Mouse (Mus musculus) forebrain, embryonic 10.5 days (tissue): ENCODE data around the gene Dab2ip. TPM values are rescaled to one million over a fixed set of nuclear protein-coding genes. Genes with fewer than 3 reads are reported as not detected.

Experiments used
- DNase-seq: peaks from one replicate; pipeline ENCODE4 v3.0.0-alpha.2; 2017; ENCODE audit warnings: low spot score; ENCODE audit errors: extremely low spot score
- H3K27ac ChIP-seq: fragments of 300-500 bp; sonication (generic); 2 replicates; pipeline ENCODE4 v1.5.1; 2016; ENCODE audit warnings: mild to moderate bottlenecking
- H3K27me3 ChIP-seq: fragments of 300-500 bp; sonication (generic); 2 replicates; pipeline ENCODE4 v1.6.1; 2016; ENCODE audit warnings: mild to moderate bottlenecking; ENCODE audit not compliant: poor library complexity, severe bottlenecking
- H3K36me3 ChIP-seq: fragments of 300-500 bp; sonication (generic); replicated peaks from 2 replicates; pipeline ENCODE4 v1.6.1; 2016; ENCODE audit warnings: mild to moderate bottlenecking, moderate library complexity
- H3K4me1 ChIP-seq: fragments of 300-500 bp; sonication (generic); 2 replicates; pipeline ENCODE4 v1.6.1; 2016
- H3K4me3 ChIP-seq: fragments of 300-500 bp; sonication (generic); 2 replicates; pipeline ENCODE4 v1.5.1; 2016; ENCODE audit warnings: mild to moderate bottlenecking, moderate library complexity
- H3K9me3 ChIP-seq: fragments of 300-500 bp; sonication (generic); 2 replicates; pipeline ENCODE4 v1.6.1; 2016; ENCODE audit warnings: mild to moderate bottlenecking, moderate library complexity
- WGBS: fragments of 180-500 bp; shearing (Covaris S2); methylation state at CpG from one replicate; pipeline ENCODE4 v1.1.7; 2016; 5-methylcytosine and 5-hydroxymethylcytosine counted together
- polyA plus RNA-seq: library from polyadenylated mRNA; unstranded; fragments of >200 nt; fragmentation: Nextera tagmentation; extraction: Ambion mirVana; gene quantifications from 2 replicates; pipeline ENCODE4 v1.2.1, GENCODE M21; 2016

Dab2ip gene
- polyA plus RNA-seq, 1 experiment from 2014 or later, result 22.0 TPM

DNA sequence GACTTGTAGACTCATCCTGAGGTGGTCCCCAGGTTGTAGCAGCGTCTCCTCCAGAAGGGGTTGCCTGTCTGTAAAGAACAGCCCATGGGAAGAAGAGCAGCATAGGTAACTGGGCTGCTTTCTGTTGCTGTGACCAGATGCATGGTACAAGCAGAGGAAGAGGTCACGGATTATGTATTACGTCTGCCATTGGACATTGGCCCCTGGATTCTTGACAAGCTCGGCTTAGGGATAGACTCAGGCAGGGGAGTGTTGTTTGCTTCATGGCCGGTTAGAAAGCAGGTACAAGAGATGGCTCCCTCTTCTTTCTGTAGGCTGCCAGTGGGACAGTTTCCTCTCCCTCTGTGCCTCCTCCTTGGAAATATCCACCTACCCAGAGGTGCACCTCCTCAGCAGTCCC, 130.5 kb downstream of the Dab2ip start:
- no peak for DNase-seq
- no peak overlapping the region for H3K27ac ChIP-seq
- peaks cover 9% of the 10 kb centered on the region for H3K36me3 ChIP-seq
- H3K9me3 ChIP-seq, result no peaks in the 10 kb centered on the region
- H3K4me3 ChIP-seq, result no peak overlapping the region
- H3K27me3 ChIP-seq, result no peaks in the 10 kb centered on the region
- 87% methylated on average over 5 of the region's 5 CpGs for WGBS
- peaks cover 95% of the 10 kb centered on the region for H3K4me1 ChIP-seq

DNA sequence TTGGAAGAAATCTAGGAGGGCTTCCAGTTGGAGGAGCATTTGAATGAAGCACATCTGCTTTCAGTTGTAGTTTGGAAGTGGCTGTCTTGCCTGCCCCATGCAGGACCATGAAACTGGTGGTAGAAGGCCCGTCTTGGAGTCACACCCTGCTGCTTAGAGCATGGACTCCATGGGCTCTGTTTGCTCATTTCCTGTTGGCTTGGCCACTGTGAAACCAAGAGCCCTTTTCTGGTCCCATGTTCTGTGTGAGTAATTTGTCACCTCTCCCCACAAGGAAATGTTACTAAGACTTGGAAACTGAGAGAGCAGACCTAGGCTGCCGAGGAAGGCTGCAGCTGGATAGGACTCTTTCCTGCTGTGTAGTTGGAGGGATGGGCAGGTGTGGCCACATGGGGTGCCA, 131.8 kb downstream of the Dab2ip start:
- no peak for DNase-seq
- WGBS, result 91% methylated on average over 2 of the region's 2 CpGs
- Histone ChIP-seq H3K27ac (peak overlapping the region; percentile 85), H3K36me3 (peaks cover 9% of the 10 kb centered on the region), H3K27me3 (no peaks in the 10 kb centered on the region), H3K9me3 (no peaks in the 10 kb centered on the region), H3K4me3 (no peak overlapping the region), H3K4me1 (peaks cover 95% of the 10 kb centered on the region)

GRCm38 (mm10) chr2:35691257-35692049, 133.4 kb downstream of the Dab2ip start:
- Histone ChIP-seq H3K27ac (peak overlapping the region; percentile 85), H3K4me3 (peak overlapping the region; percentile 28), H3K4me1 (peaks cover 98% of the 10 kb centered on the region), H3K27me3 (no peaks in the 10 kb centered on the region), H3K36me3 (peaks cover 1% of the 10 kb centered on the region; the same call in 1 of the 2 replicates), H3K9me3 (no peaks in the 10 kb centered on the region)
- DNase-seq, result peak; percentile 69
- whole genome bisulfite sequencing, result 14% methylated on average over 7 of the region's 7 CpGs

DNA sequence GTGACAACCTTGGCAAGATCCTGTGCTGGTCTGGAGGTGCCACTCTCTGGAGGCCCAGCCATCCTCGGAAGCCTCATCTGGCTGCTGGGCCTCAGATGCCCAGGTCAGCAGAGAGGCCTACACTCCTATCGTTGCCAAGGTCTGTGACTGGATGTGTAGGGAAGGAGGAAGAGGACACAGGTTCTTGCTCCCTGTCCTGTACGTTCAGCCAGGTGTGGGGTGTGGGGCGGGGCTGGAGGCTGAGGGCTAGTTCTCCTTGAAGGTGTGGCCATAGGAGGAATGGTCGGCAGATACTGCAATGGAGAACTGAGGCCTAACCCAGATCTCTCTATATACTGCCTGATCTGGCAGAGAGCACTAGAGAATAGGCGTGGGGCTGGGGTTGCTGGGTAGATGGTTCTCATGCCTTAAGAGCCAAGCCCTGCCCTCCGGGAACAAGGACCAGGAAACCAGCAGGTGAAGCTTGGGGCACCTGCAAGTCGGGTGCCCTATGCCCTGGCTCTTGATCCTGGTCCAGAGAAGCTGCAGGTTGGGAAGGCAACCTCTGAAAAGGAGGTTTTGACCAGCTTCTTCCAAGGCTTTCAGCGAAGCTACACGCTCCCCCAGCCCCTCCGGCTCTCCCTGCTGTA, 134.3 kb downstream of the Dab2ip start:
- H3K27ac ChIP-seq, result peak overlapping the region; percentile 85
- no peaks in the 10 kb centered on the region; the same call in 1 of the 2 replicates for H3K36me3 ChIP-seq
- H3K27me3 ChIP-seq, result no peaks in the 10 kb centered on the region
- WGBS, result 88% methylated on average over 11 of the region's 11 CpGs
- peaks cover 98% of the 10 kb centered on the region for H3K4me1 ChIP-seq
- no peak for DNase-seq
- no peak overlapping the region for H3K4me3 ChIP-seq
- no peaks in the 10 kb centered on the region for H3K9me3 ChIP-seq

- no peak overlapping the region for H3K4me3 ChIP-seq
- no peak for DNase-seq
- no peaks in the 10 kb centered on the region; the same call in 1 of the 2 replicates for H3K36me3 ChIP-seq
- H3K27me3 ChIP-seq, result no peaks in the 10 kb centered on the region
- peaks cover 97% of the 10 kb centered on the region for H3K4me1 ChIP-seq
- no peaks in the 10 kb centered on the region for H3K9me3 ChIP-seq
- H3K27ac ChIP-seq, result peak overlapping the region; percentile 85; the same call in 1 of the 2 replicates
- WGBS, result 88% methylated on average over 7 of the region's 7 CpGs
These were observed 135.0 kb downstream of the Dab2ip start for GRCm38 (mm10) chr2:35693037-35693436.

DNA sequence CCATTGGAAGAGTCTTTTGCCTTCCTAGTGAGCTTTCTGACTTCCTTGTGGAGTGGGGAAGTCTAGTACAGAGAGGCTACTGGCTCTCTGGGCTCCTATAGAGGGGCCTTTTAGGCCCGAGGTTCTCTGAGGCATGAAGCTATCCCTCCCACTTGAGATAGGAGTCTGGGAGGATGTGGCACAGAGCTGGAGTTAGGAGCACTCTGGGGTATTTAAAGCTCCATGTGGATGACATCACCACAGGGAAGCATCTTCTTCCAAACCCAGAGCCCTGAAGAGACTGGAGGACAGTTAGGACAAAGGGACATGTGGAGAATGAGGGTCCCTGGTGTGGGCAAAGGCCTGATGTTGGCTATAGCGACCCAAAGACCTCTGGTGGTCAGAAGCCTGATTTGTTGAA, 136.0 kb downstream of the Dab2ip start:
- Histone ChIP-seq H3K4me3 (no peak overlapping the region), H3K9me3 (no peaks in the 10 kb centered on the region), H3K27ac (0 out of 2 replicates have a peak overlapping the region, but pooled peaks have one; percentile 16), H3K27me3 (no peaks in the 10 kb centered on the region), H3K36me3 (no peaks in the 10 kb centered on the region; the same call in 1 of the 2 replicates), H3K4me1 (peaks cover 94% of the 10 kb centered on the region)
- no peak for DNase-seq
- 59% methylated on average over 2 of the region's 2 CpGs for WGBS

GRCm38 (mm10) chr2:35696193-35696541, 138.1 kb downstream of the Dab2ip start:
- no peak for DNase-seq
- H3K27ac ChIP-seq, result peak overlapping the region; percentile 79
- H3K9me3 ChIP-seq, result no peaks in the 10 kb centered on the region
- no peaks in the 10 kb centered on the region; the same call in 1 of the 2 replicates for H3K36me3 ChIP-seq
- 80% methylated on average over 7 of the region's 7 CpGs for WGBS
- no peaks in the 10 kb centered on the region for H3K27me3 ChIP-seq
- H3K4me1 ChIP-seq, result peaks cover 94% of the 10 kb centered on the region
- H3K4me3 ChIP-seq, result peak overlapping the region; percentile 11; the same call in 1 of the 2 replicates

GRCm38 (mm10) chr2:35696542-35697391, 138.7 kb downstream of the Dab2ip start:
- H3K4me1 ChIP-seq, result peaks cover 94% of the 10 kb centered on the region
- WGBS, result 45% methylated on average over 3 of the region's 3 CpGs
- no peak for DNase-seq
- peak overlapping the region; percentile 11; the same call in 1 of the 2 replicates for H3K4me3 ChIP-seq
- H3K9me3 ChIP-seq, result 0 out of 2 replicates have a peak, but pooled peaks cover under 1% of the 10 kb centered on the region
- H3K27me3 ChIP-seq, result no peaks in the 10 kb centered on the region
- H3K36me3 ChIP-seq, result peaks cover 3% of the 10 kb centered on the region
- H3K27ac ChIP-seq, result peak overlapping the region; percentile 79

DNA sequence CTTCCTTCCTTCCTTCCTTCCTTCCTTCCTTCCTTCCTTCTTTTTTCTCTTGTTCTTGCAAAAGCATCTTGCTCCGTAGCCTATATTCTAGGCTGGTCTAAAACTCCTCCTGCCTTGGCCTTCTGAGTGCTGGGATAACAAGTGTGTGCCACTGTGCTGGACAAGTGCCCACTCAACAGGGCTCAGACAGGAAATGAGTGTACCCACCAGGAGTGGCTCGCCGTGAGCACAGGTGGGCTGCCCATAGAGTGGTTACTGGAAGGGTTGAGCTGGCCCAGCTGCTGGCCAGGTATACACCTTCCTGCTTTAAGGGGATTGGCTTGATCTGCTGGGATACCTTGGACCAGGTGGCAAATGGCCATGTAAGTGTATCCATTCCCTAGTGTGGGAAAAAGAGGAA, 139.7 kb downstream of the Dab2ip start:
- 91% methylated on average over 3 of the region's 3 CpGs for WGBS
- no peak overlapping the region for H3K4me3 ChIP-seq
- H3K27ac ChIP-seq, result peak overlapping the region; percentile 44; the same call in 1 of the 2 replicates
- no peaks in the 10 kb centered on the region for H3K27me3 ChIP-seq
- 0 out of 2 replicates have a peak, but pooled peaks cover 4% of the 10 kb centered on the region for H3K9me3 ChIP-seq
- peaks cover 94% of the 10 kb centered on the region for H3K4me1 ChIP-seq
- H3K36me3 ChIP-seq, result peaks cover 7% of the 10 kb centered on the region
- DNase-seq, result no peak

DNA sequence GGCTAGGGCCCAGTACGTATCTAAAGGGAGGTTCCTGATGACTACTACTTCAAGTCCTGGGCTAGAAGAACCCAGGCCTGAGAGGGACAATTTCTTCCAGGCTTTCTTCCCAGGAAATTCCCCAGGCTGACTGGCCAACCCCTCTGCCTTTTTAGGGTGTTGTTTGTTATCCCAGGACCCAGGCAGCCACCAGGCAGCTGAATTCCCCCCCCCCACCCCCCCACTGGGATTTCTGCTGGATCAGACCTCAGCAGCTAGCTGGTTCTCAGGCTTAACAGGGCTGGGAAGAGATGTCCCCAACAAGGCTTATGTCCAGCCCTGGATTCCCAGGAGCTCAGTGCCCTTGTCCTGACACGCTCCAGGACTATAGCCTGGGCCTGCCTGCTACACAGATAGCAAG, 142.9 kb downstream of the Dab2ip start:
- Histone ChIP-seq H3K4me1 (peaks cover 66% of the 10 kb centered on the region), H3K4me3 (no peak overlapping the region), H3K27ac (peak overlapping the region; percentile 51; the same call in 1 of the 2 replicates), H3K36me3 (peaks cover 26% of the 10 kb centered on the region), H3K9me3 (0 out of 2 replicates have a peak, but pooled peaks cover 4% of the 10 kb centered on the region), H3K27me3 (no peaks in the 10 kb centered on the region)
- DNase-seq, result no peak
- 79% methylated on average over 2 of the region's 2 CpGs for WGBS

DNA sequence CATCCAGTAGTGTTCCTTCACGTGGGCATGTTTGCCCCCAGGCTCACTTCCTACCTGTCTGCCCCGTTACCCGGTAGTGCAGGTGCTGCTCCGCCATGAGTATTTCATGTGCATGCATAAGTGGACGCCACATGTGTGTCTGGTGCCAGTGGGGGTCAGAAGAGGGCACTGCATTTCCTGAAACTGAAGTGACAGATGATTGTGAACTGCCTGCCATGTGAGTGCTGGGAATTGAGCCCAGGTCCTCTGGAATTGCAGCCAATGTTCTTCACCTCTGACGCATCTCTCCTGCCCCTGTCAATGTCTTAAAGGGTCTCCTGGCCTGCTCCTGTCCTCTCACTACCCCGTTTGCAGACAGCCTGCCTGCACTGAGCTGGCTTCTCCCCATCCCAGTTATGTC, 143.9 kb downstream of the Dab2ip start:
- WGBS, result 87% methylated on average over 7 of the region's 7 CpGs
- Histone ChIP-seq H3K4me1 (peaks cover 64% of the 10 kb centered on the region), H3K27ac (peak overlapping the region; percentile 61), H3K4me3 (no peak overlapping the region), H3K36me3 (peaks cover 30% of the 10 kb centered on the region), H3K27me3 (no peaks in the 10 kb centered on the region), H3K9me3 (0 out of 2 replicates have a peak, but pooled peaks cover 4% of the 10 kb centered on the region)
- no peak for DNase-seq

DNA sequence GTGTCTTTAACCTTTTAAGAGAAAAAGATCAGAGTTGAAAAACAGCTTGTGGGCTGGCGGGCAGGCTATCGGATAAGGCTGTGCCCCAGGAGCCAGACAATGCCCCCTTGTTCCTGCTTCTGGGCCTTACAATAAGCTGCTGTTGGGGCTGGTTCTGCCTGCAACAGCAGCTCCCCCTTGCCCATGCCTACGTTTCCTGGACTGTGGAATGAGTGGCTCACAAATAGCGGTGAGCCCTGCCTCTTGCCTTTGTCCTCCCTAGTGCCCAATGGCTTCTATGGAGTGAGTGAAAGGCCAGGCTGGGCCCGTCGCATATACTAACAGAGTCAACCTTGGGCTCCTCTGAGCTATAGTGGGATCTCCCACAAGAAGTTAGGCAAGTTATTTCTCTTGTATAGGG, 144.5 kb downstream of the Dab2ip start:
- H3K27me3 ChIP-seq, result no peaks in the 10 kb centered on the region
- H3K36me3 ChIP-seq, result peaks cover 36% of the 10 kb centered on the region
- peak; percentile 35 for DNase-seq
- H3K4me1 ChIP-seq, result peaks cover 61% of the 10 kb centered on the region
- H3K4me3 ChIP-seq, result no peak overlapping the region
- WGBS, result 54% methylated on average over 6 of the region's 6 CpGs
- peak overlapping the region; percentile 61 for H3K27ac ChIP-seq
- H3K9me3 ChIP-seq, result 0 out of 2 replicates have a peak, but pooled peaks cover 4% of the 10 kb centered on the region
